Mouse (Mus musculus): ENCODE measurements around the gene Gm6812. TPM values are rescaled to one million over a fixed set of nuclear protein-coding genes. Genes with fewer than 3 reads are reported as not detected.
"Not testable (repeated sequence)": the region's sequence is repeated elsewhere in the genome, so short reads cannot be mapped to it uniquely, and the experiment has no call there.

Gene Gm6812
- polyA plus RNA-seq (2015; fragmentation: Nextera tagmentation; extraction: Ambion mirVana), result not detected in 2 replicates

DNA sequence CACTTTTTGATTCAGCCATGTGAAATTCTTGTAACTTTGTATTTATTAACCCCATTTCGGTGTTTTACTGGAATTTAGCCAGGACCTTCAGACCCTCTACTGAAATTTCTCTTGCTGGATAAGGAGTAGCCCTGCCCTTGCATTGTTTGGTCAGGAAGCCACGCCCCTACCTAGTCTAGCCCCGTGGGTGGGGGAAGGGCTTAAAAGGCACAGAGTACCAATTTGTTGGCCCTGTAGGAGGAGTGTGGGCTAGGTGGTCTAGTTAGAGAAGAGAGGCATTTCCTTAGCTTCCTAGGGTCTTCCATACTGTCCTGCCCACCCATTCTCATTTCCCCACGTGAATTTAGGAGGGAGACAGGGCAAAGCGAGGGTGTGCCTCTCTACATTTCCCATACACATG, at the start of gene Gm6812:
TSS of gene Gm6812 (minus strand) at position 101 of the 400 bp plus-strand sequence.
- H3K4me1 ChIP-seq; ATAC-seq (ENCODE audit: insufficient number of reproducible peaks, low FRiP score, low TSS enrichment, low read depth); H3K9ac ChIP-seq; H3K4me2 ChIP-seq (replicated peaks); H3K27ac ChIP-seq (replicated peaks); H3K9me3 ChIP-seq (replicated peaks); H3K36me3 ChIP-seq; H3K4me3 ChIP-seq (replicated peaks); H3K27me3 ChIP-seq: not testable (repeated sequence)
- WGBS, result 60% methylated on average over 5 of the region's 5 CpGs

GRCm38 (mm10) chrX:68865145-68865544, 27.7 kb downstream of the Gm6812 start:
- Histone ChIP-seq H3K4me3 (replicated peaks) (no peak overlapping the region), H3K27ac (replicated peaks) (no peak overlapping the region), H3K36me3 (no peaks in the 10 kb centered on the region), H3K4me1 (no peaks in the 10 kb centered on the region), H3K9me3 (replicated peaks) (no peaks in the 10 kb centered on the region), H3K4me2 (replicated peaks) (no peak overlapping the region), H3K9ac (no peak overlapping the region), H3K27me3 (no peaks in the 10 kb centered on the region)
- 37% methylated on average over 2 of the region's 2 CpGs for WGBS
- ATAC-seq (ENCODE audit: insufficient number of reproducible peaks, low FRiP score, low TSS enrichment, low read depth), result no peak

Other genes with a start within 250 kb of the Gm6812 start
- gene Fmr1, start 214.5 kb downstream of the Gm6812 start, polyA plus RNA-seq (2015; fragmentation: Nextera tagmentation; extraction: Ambion mirVana), result 51.2 and 55.7 TPM in 2 replicates
- gene Fmr1nb, start 131.2 kb downstream of the Gm6812 start, polyA plus RNA-seq (2015; fragmentation: Nextera tagmentation; extraction: Ambion mirVana), result 0.64 TPM in 1 of 2 replicates, not detected in the other
- 3.4 and 6.4 TPM in 2 replicates for gene Gm14698, start 72.0 kb downstream of the Gm6812 start, polyA plus RNA-seq (2015; fragmentation: Nextera tagmentation; extraction: Ambion mirVana)